Mouse (Mus musculus) testis, postnatal 10 days (tissue): Measurements from ENCODE around the gene Synj1.

Experiments
- DNase-seq: peaks from one replicate; pipeline ENCODE4 v3.0.0; 2021; ENCODE audit warnings: low spot score

The Synj1 gene

GRCm38 (mm10) chr16:91009942-91010529, 1.1 kb downstream of the Synj1 start:
- DNase-seq: no peak

- no peak for DNase-seq
These were observed 6.1 kb downstream of the Synj1 start for GRCm38 (mm10) chr16:91004915-91005538.

- no peak for DNase-seq
These were observed 10.0 kb downstream of the Synj1 start for GRCm38 (mm10) chr16:91001098-91001497.

GRCm38 (mm10) chr16:90999827-91000226, 11.3 kb downstream of the Synj1 start:
- no peak for DNase-seq

- DNase-seq: no peak
These were observed 13.3 kb downstream of the Synj1 start for GRCm38 (mm10) chr16:90997822-90998221.

- no peak for DNase-seq
These were observed 14.5 kb downstream of the Synj1 start for GRCm38 (mm10) chr16:90996327-90997243.

- no peak for DNase-seq
These were observed 15.6 kb downstream of the Synj1 start for GRCm38 (mm10) chr16:90995498-90995897.

GRCm38 (mm10) chr16:90995023-90995422, 16.1 kb downstream of the Synj1 start:
- DNase-seq: no peak

GRCm38 (mm10) chr16:90989162-90989561, 21.9 kb downstream of the Synj1 start:
- DNase-seq: no peak

GRCm38 (mm10) chr16:90988665-90989064, 22.4 kb downstream of the Synj1 start:
- DNase-seq: no peak

GRCm38 (mm10) chr16:90988039-90988438, 23.1 kb downstream of the Synj1 start:
- DNase-seq: no peak

GRCm38 (mm10) chr16:90971004-90971403, 40.1 kb downstream of the Synj1 start:
- no peak for DNase-seq

- no peak for DNase-seq
These were observed 44.9 kb downstream of the Synj1 start for GRCm38 (mm10) chr16:90966241-90966640.

- DNase-seq: no peak
These were observed 46.8 kb downstream of the Synj1 start for GRCm38 (mm10) chr16:90964302-90964701.

- no peak for DNase-seq
These were observed 47.2 kb downstream of the Synj1 start for GRCm38 (mm10) chr16:90963866-90964265.

- DNase-seq: no peak
These were observed 47.9 kb downstream of the Synj1 start for GRCm38 (mm10) chr16:90963231-90963630.

GRCm38 (mm10) chr16:90958301-90959085, 52.6 kb downstream of the Synj1 start:
- DNase-seq: no peak

- no peak for DNase-seq
These were observed 55.6 kb downstream of the Synj1 start for GRCm38 (mm10) chr16:90955494-90955893.

- DNase-seq: no peak
These were observed 57.3 kb downstream of the Synj1 start for GRCm38 (mm10) chr16:90953770-90954169.

- no peak for DNase-seq
These were observed 58.0 kb downstream of the Synj1 start for GRCm38 (mm10) chr16:90953147-90953546.

GRCm38 (mm10) chr16:90950354-90950963, 60.6 kb downstream of the Synj1 start:
- DNase-seq: no peak

GRCm38 (mm10) chr16:90946977-90947376, 64.1 kb downstream of the Synj1 start:
- DNase-seq: no peak
